Mouse (Mus musculus): ENCODE measurements around the gene Adam11. TPM values are rescaled to one million over a fixed set of nuclear protein-coding genes. Genes with fewer than 3 reads are reported as not detected.
"Not testable (repeated sequence)": the region's sequence is repeated elsewhere in the genome, so short reads cannot be mapped to it uniquely, and the experiment has no call there.

The Adam11 gene
- 3.3 and 3.6 TPM in 2 replicates for polyA plus RNA-seq (2012; rRNA removed)

DNA sequence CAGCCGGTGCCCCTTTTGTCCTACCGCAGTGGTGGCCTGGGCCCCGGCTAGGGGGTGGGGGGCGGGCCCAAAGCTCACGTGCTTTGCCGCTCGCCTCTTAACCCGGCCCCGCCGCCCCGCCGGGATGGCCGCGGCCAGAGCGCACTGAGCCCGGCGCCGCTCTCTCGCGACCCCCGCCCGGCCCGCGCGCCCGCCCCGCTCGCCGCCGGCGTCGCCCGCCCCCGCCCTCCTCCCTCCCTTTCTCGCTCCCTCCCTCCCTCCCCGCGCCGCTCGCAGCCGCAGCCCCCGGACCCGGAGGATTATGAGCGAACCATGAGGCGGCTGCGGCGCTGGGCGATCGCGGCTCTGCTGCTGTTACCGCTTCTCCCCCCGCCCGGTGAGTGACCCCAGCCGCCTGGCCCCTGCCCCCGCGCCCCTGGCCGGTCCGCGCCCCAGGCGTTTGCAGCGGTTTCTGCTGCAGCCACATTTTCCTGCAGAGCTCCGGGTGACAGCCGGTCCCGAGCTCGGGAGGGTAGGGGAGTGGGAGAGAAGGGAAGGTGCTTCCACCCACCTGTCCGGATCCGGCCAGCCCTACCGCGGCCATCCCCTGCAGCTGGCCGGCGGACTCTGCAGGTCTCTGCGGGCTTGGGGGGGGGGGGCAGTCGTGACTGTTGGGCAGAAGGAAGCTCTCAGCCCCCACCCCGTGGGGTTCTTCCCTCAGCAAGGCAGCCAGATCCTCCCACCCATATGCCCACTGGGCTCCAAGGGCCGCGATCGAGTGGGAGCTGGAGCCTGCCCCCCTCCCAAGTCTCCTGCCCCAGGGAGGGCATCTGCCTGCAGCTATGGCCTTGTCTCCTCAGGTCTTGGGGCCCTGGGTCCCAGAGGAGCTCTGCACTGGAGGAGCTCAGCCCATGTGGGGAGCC, at the start of gene Adam11:
Gene Adam11 (plus strand): TSS at position 131 of the 902 bp plus-strand sequence.
- H3K4me1 ChIP-seq (ENCODE audit: control insufficient read depth, insufficient read depth, low read length): no peaks in the 10 kb centered on the region
- WGBS: 2% methylated on average over 59 of the region's 76 CpGs
- TF ChIP-seq CTCF (IDR thresholded peaks at IDR 0.05; ENCODE audit: insufficient read depth, low read length) (no peak), POLR2A (IDR thresholded peaks at IDR 0.05; ENCODE audit: borderline replicate concordance, extremely low read depth, low read depth, low read length) (no peak)
- DNase-seq: no peak
- H3K4me3 ChIP-seq (replicated peaks; ENCODE audit: extremely low read depth, low read depth, low read length): peak within 1 kb of the TSS; percentile 13

DNA sequence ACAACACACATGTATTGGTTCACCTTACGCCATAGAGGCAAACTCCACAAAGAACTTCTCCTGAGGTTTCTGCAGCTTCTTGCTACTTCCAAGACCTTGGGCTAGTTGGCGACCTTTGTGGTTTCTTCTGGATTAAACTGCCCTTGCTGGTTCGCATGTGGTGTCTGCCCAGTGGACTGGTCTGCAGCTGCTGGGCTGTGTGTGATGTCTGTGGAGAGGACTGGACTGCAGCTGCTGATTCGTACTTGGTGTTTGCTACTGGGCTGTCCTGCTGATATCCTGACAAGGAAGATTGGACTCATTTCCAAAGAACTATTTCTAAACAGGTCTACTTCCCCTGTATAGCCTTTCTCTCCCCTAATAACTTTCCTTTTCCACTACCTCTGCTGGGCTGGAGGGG, 48.8 kb upstream of the Adam11 start:
- no peaks in the 10 kb centered on the region for H3K4me1 ChIP-seq (ENCODE audit: control insufficient read depth, insufficient read depth, low read length)
- WGBS: 83% methylated on average over 4 of the region's 4 CpGs
- no peak overlapping the region for H3K4me3 ChIP-seq (replicated peaks; ENCODE audit: extremely low read depth, low read depth, low read length)
- no peak for TF ChIP-seq CTCF (IDR thresholded peaks at IDR 0.05; ENCODE audit: insufficient read depth, low read length)
- DNase-seq: no peak

DNA sequence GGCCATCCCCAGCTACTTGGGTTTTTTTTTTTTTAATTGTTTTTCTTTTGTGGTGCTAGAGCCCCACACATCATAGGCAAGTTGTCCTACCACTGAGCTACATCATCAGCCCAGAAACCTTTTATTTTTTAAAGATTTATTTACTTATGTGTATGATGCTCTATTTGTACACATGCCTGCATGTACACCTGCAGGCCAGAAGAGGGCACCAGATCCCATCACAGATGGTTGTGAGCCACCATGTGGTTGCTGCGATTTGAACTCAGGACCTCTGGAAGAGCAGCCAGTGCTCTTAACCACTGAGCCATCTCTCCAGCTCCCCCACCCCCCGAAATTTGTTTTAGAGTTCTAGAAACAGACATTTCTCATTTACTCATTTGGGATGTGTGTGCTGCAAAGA, 46.7 kb upstream of the Adam11 start:
- WGBS: 79% methylated on average over 2 of the region's 2 CpGs
- not testable (repeated sequence) for H3K4me3 ChIP-seq (replicated peaks; ENCODE audit: extremely low read depth, low read depth, low read length); H3K4me1 ChIP-seq (ENCODE audit: control insufficient read depth, insufficient read depth, low read length); DNase-seq
- 0 out of 2 replicates have a peak, but pooled peaks have one; percentile 25 for TF ChIP-seq CTCF (IDR thresholded peaks at IDR 0.05; ENCODE audit: insufficient read depth, low read length)

DNA sequence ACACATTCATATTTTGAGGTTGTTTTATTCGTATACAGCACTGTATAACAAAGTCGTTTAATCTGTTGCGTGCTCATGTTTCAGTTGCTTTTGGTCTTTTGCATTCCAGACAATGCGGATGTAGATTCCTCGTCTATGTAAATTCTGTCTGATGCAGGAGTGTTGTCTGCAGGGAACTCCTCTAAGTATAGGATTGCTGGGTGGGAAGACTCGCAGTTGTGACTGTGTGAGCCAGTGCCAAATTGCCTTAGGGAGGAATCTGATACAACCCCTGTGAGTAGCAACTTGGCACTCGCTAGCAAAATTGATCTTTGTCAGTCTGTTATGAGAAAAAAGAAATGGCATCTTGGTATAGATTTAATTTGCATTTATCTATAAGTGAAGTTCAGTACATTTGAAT, 45.1 kb upstream of the Adam11 start:
- Histone ChIP-seq H3K4me3 (replicated peaks; ENCODE audit: extremely low read depth, low read depth, low read length) (no peak overlapping the region), H3K4me1 (ENCODE audit: control insufficient read depth, insufficient read depth, low read length) (no peaks in the 10 kb centered on the region)
- WGBS: 80% methylated on average over 7 of the region's 7 CpGs
- DNase-seq: no peak
- TF ChIP-seq CTCF (IDR thresholded peaks at IDR 0.05; ENCODE audit: insufficient read depth, low read length): no peak
- TF ChIP-seq POLR2A (IDR thresholded peaks at IDR 0.05; ENCODE audit: borderline replicate concordance, extremely low read depth, low read depth, low read length): no peak

DNA sequence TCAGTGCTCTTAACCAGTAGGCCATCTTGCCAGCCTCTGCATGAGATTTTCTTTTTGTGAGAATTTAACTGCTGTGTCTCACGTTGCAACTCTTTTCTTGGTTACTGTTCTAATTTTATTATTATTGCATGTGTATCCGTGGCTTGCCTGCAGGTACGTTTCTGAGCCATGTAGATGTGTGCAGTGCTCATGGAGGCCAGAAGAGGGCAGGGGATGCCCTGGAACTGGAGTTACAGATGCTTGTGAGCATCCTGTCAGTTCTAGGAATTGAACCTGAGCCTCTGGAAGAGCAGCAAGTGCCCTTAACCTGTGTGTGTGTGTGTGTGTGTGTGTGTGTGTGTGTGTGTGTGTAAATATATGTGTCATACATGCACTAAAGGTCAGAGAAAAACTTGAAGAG, 35.7 kb upstream of the Adam11 start:
- 20% methylated on average over 3 of the region's 3 CpGs for WGBS
- no peak for DNase-seq
- Histone ChIP-seq H3K4me1 (ENCODE audit: control insufficient read depth, insufficient read depth, low read length) (no peaks in the 10 kb centered on the region), H3K4me3 (replicated peaks; ENCODE audit: extremely low read depth, low read depth, low read length) (no peak overlapping the region)
- no peak for TF ChIP-seq POLR2A (IDR thresholded peaks at IDR 0.05; ENCODE audit: borderline replicate concordance, extremely low read depth, low read depth, low read length)
- no peak for TF ChIP-seq CTCF (IDR thresholded peaks at IDR 0.05; ENCODE audit: insufficient read depth, low read length)

DNA sequence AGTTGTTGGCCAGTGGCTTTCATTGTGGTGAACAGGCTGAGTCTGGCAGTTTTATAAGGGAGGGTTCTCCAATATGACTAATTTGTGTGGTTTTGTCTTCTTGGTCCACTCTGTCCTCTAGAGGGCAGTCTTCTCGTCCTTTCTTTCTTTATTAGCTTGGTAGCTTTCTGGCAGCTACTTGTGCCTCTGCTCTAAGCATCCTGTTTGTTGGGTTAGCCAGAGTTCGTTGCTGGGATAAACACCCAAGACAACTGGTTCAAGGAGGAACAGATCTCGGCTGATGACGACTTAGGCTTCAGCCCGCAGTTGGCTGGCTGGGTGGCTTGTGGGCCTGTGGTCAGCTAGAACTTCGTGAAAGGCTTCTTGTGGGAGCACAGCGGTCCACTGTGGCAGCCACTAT, 32.6 kb upstream of the Adam11 start:
- DNase-seq: no peak
- Histone ChIP-seq H3K4me3 (replicated peaks; ENCODE audit: extremely low read depth, low read depth, low read length) (no peak overlapping the region), H3K4me1 (ENCODE audit: control insufficient read depth, insufficient read depth, low read length) (no peaks in the 10 kb centered on the region)
- TF ChIP-seq POLR2A (IDR thresholded peaks at IDR 0.05; ENCODE audit: borderline replicate concordance, extremely low read depth, low read depth, low read length): no peak
- no peak for TF ChIP-seq CTCF (IDR thresholded peaks at IDR 0.05; ENCODE audit: insufficient read depth, low read length)
- 30% methylated on average over 7 of the region's 7 CpGs for WGBS

DNA sequence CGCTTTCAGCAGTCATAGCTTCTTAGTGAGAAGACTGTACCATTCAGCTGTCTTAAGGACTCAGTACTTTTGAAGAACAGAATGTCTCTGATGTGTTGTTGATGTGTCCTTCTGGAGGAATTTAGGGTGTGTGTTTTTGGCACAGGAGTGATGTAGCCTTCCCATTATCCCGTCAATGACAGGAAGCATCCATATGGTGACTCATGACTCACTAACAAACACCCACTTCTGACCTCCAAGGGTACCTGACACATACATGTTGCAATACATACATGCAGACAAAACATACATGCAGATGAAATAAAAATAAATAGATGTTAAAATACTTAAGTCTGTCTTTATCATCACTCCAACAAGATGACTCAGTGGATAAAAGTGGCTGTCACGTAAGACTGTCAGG, 31.4 kb upstream of the Adam11 start:
- no peak overlapping the region for H3K4me3 ChIP-seq (replicated peaks; ENCODE audit: extremely low read depth, low read depth, low read length)
- DNase-seq: no peak
- H3K4me1 ChIP-seq (ENCODE audit: control insufficient read depth, insufficient read depth, low read length): no peaks in the 10 kb centered on the region
- TF ChIP-seq CTCF (IDR thresholded peaks at IDR 0.05; ENCODE audit: insufficient read depth, low read length): no peak
- TF ChIP-seq POLR2A (IDR thresholded peaks at IDR 0.05; ENCODE audit: borderline replicate concordance, extremely low read depth, low read depth, low read length): no peak
- WGBS: 64% methylated on average over 3 of the region's 3 CpGs

DNA sequence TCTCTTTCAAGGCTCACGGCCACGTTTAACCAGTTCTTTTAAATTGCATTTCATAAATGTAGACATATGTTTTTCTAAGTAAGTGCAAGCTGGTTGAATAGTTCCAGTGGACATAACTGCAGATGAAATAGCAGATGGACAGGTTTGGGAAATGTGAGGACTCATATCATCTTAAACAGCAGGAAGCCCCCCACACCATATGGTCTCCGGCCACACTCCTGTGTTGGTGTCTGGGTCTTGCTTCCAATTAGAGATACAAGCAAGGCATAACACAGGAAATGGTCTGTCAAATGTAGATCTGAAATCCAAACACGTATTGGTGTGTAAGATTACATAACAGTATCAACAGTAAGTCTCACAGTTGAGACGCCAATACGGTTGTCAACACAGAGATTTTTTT, 29.9 kb upstream of the Adam11 start:
- WGBS: 50% methylated on average over 6 of the region's 6 CpGs
- H3K4me1 ChIP-seq (ENCODE audit: control insufficient read depth, insufficient read depth, low read length): no peaks in the 10 kb centered on the region

DNA sequence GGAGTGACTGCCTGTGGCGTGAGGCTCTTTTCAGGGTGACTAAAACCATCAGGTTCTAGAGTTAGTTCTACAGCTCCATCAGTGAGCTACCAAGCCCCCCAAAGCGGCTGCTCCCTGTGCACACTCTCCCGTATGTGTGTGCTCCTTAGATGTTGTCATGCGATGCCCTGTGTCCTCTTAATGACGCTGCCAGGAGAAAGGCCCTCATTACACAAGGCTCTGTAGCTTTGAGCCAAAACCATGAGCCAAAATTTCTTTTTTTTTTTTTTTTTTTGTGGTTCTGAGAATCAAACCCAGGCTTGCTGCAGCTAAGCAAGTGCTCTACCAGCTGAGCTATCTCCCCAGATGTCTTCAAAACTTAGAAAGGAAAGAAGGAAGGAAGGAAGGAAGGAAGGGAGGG, 28.1 kb upstream of the Adam11 start:
- H3K4me3 ChIP-seq (replicated peaks; ENCODE audit: extremely low read depth, low read depth, low read length): no peak overlapping the region
- 61% methylated on average over 5 of the region's 5 CpGs for WGBS
- H3K4me1 ChIP-seq (ENCODE audit: control insufficient read depth, insufficient read depth, low read length): no peaks in the 10 kb centered on the region
- TF ChIP-seq CTCF (IDR thresholded peaks at IDR 0.05; ENCODE audit: insufficient read depth, low read length): no peak
- TF ChIP-seq POLR2A (IDR thresholded peaks at IDR 0.05; ENCODE audit: borderline replicate concordance, extremely low read depth, low read depth, low read length): no peak
- DNase-seq: no peak

More for the DNA sequence above, 29.9 kb upstream of the Adam11 start:
- TF ChIP-seq CTCF (IDR thresholded peaks at IDR 0.05; ENCODE audit: insufficient read depth, low read length) (no peak), POLR2A (IDR thresholded peaks at IDR 0.05; ENCODE audit: borderline replicate concordance, extremely low read depth, low read depth, low read length) (no peak)
- no peak overlapping the region for H3K4me3 ChIP-seq (replicated peaks; ENCODE audit: extremely low read depth, low read depth, low read length)
- no peak for DNase-seq

DNA sequence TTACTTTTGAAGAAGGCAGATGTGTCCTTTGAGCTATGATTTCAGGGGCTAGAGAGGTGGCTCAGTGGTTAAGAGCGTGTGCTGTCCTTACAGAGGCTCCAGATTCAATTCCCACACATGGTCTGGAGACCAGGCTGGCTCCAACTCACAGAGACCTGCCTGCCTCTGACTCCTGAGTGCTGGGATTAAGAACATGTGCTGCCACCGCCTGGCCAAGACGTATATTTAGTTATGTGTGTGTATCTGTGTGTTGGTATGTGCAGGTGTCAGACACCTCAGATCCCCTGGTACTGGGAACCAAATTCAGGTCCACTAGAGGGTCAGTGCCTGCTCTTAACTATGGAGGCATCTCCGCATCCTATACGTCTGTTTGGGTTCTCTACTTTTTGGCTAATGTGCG, 26.3 kb upstream of the Adam11 start:
- no peak for DNase-seq
- H3K4me1 ChIP-seq (ENCODE audit: control insufficient read depth, insufficient read depth, low read length): no peaks in the 10 kb centered on the region
- no peak overlapping the region for H3K4me3 ChIP-seq (replicated peaks; ENCODE audit: extremely low read depth, low read depth, low read length)
- no peak for TF ChIP-seq POLR2A (IDR thresholded peaks at IDR 0.05; ENCODE audit: borderline replicate concordance, extremely low read depth, low read depth, low read length)
- no peak for TF ChIP-seq CTCF (IDR thresholded peaks at IDR 0.05; ENCODE audit: insufficient read depth, low read length)
- 93% methylated on average over 6 of the region's 6 CpGs for WGBS

All from lung, adult 2 months (tissue).